Mouse (Mus musculus): Measurements from ENCODE around the gene 1600015I10Rik.

1600015I10Rik gene

GRCm38 (mm10) chr6:48967868-48968267 is 38.2 kb downstream of the 1600015I10Rik start:
- DNase-seq (ENCODE audit: low spot score): no peak

GRCm38 (mm10) chr6:48974663-48975062 is 45.0 kb downstream of the 1600015I10Rik start, which contains the start of gene Doxl2:
Gene Doxl2 (plus strand): TSS chr6:48974963.
- DNase-seq (ENCODE audit: low spot score): no peak

- DNase-seq (ENCODE audit: low spot score): no peak
These were observed 49.9 kb downstream of the 1600015I10Rik start for GRCm38 (mm10) chr6:48979616-48980015.

- no peak for DNase-seq (ENCODE audit: low spot score)
These were observed 52.6 kb downstream of the 1600015I10Rik start for GRCm38 (mm10) chr6:48982305-48982704.
